Mouse (Mus musculus) frontal cortex, postnatal 36 days (tissue): ENCODE data around the gene Olfr870.
"Not testable (repeated sequence)": the region's sequence is repeated elsewhere in the genome, so short reads cannot be mapped to it uniquely, and the experiment has no call there.

Experiments
- DNase-seq, 2 experiments: peaks; one replicate each; pipeline ENCODE4 v3.0.0; 2022; ENCODE audit warnings: low spot score in 2 of 2

Olfr870 gene

DNA sequence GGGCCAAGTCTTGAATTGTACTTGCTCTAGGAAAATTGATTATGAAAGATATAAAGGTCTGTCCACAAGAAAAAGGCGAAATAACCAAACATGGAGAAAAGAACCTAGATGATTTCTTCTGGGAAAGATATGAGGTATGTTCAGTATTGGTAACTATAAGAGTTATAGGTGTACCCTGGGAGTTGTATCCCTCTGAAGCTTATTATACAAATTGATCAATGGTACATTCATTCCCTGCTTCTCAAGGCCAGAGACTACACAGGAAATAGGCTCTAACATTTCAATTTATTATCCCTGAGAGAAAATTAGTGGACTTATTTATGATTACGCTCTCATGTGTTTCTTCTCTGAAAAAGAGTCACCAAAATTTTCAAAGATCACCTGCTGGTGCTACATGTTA is at the start of gene Olfr870:
TSS of gene Olfr870 (minus strand) at position 101 of the 400 bp plus-strand sequence.
- DNase-seq: no peak

DNA sequence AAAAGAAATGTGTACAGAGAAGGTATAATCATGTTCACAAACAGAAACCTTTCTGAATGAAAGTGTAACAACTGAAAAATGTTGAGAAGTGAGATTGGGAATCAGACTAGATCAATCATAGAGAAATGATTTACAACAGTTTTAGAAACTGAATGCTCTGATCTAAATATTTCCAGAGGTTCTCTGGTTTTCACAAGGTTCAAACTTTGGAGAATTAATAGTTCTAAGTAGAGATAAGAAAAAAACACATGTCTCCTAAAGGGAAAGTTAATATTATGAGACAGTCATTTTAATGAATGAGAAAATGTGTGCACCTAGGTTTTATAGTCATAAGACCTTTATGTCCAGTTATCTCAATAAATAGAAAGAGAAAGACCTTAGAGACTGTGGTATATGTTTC is 38.0 kb upstream of the Olfr870 start, which contains the start of gene Olfr871:
TSS of gene Olfr871 (plus strand) at position 301 of the 400 bp plus-strand sequence.
- no peak for DNase-seq

DNA sequence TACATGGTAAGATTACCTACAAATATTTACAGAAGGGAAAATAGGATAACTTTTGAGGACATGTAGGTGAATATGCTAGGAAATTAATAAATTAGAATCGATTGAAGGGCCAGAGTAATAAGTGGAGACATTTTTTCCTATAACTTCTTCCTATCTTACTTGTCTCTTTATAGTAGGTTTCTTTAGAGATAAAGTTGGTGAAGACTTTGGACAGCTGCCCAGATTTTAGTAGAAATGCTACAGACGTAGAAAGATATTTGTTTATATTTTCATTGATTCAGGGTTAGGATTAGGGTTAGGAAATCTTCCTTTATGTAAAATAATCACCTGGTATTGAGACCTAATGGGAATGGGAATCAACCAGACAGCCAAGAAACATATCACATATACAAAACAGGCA is 37.6 kb upstream of the Olfr870 start:
- DNase-seq: no peak

DNA sequence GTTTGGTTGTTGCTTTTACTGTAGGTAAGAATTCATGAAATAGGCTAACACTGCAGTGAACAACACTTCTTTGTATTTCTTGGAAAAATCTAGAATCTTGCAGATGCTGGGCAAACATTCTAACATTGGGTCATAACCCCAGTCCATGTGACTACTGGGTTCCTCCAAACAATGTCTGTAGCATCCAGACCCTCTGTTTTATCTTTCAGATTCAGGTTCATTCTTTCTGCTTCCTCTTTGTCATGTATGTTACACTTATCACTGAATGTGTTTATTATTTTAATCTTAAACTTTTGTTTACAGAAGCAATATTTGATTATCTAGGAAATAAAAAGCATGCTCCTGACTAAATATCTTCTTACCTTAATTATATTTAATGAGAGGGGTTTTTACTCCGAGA is 37.0 kb upstream of the Olfr870 start:
- DNase-seq: no peak

DNA sequence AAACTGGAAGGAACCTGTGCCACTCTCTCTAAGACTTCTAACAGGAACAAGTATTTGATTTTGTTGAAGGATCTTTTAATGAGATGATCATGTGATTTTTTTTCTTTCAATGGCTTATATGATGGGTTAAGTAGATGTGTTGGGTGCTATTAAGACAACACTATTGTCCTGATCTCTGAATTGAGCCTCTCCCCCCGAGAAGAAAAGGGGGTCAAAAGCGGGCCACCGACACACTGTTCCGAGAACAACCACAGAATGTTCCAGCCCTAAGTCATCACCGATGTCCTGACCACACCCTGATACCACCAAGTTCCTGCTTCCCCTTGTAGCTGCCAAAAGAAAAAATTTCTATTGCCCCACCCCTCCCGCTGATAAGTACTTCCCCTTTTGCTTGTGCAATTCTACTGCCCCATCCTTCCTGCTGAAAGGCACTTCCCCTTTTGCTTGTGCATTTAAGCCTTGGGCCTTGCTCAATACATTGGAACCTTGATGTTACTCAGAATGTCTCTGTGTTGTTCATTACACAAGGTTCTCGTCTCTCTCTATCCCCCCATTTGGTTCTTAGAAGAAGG is 29.6 kb upstream of the Olfr870 start:
- not testable (repeated sequence) for DNase-seq

DNA sequence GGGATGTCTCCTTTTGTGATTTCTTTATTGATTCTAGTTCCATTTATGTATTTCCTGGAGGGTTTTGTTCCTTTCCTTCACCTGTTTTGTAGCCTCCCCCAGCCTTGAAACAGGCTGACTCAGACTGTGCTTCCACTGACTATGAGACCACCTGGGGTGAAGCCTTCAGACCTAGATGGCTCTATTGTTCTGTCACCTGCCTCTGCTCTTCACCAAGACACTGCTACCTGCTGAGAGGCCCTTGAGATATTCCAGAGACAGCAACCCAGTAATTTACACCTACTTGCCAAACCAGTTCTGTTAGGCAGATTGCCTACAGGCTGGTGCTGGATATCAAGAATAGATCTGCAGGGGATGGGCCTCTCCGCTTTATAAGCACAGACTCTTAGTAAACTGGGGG is 28.3 kb upstream of the Olfr870 start:
- DNase-seq: no peak

DNA sequence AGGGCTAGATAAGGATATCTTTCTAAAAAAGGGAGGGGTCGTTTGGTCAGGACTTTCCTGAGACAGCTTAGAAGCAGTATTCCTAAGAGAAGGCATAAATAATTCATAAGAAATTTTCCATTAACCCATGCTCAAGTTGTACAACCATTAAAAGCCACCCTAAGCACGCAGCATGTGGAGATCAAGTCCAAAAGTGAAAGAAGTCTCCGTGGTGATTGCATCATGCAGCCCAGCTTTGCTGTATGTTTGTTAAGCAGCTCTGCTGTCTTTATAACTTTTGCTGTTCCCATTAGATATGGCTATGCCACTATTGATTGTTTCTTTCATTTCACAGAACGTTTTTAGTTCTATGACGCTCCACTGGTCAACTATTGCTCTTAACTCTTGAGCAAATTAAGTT is 5.6 kb upstream of the Olfr870 start:
- DNase-seq: no peak

DNA sequence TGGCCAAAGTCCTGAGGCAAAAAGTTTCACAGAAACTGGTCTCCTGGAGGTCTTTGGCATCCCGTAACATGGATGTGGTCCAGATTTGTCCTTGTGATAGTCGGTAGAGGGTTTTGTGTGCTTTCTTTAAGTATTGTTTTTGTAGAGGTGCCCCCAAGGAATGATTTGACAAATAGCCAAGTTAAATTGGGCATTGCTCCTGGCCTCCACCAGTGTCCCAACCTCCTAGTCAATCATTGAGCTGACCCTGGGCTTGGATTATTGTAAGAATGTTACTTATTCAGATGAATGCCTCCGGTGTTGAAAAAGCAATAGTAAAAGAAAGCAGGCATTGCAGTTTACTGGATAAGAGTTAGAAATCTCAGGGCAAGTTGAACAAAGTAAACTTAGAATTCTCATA is 24.2 kb downstream of the Olfr870 start:
- DNase-seq: no peak

DNA sequence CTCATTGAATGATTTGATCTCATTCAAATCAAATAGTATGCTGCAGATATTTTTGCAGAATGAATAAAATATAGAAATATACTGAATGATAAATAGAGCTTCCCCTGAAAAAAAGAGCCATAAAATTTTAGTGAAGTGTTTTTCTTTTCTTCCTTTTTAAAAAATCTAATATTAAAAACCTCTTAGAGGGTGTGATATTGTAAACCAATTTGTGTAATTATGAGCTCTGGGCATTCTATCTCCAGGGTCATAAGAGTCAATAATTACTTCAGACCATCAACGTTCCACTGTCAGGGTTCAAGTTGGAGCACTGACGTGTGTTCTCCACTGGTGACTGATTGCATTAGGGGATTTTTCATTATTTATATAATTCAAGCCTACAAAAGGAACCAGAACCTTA is 45.1 kb downstream of the Olfr870 start, which contains the start of gene Olfr869:
TSS of gene Olfr869 (plus strand) at position 301 of the 400 bp plus-strand sequence.
- no peak for DNase-seq
